Mouse (Mus musculus) MEL (cell line): ENCODE results near the gene Slc35c2. TPM values are rescaled to one million over a fixed set of nuclear protein-coding genes. Genes with fewer than 3 reads are reported as not detected.

Experiments
- DNase-seq: peaks from one replicate; pipeline ENCODE4 v3.0.0; 2011; ENCODE audit warnings: low read depth, low spot score
- H3K27ac ChIP-seq: 2 replicates; pipeline ENCODE4 v1.5.1; 2012; ENCODE audit warnings: low read depth, mild to moderate bottlenecking, control low read depth, low read length, moderate library complexity; ENCODE audit not compliant: control insufficient read depth
- H3K27me3 ChIP-seq, 2 experiments: fragments of 150-350 bp in 1 of 2; sonication (generic) in 1 of 2; 2 replicates each; pipeline ENCODE4 v1.6.1; 2012; ENCODE audit warnings: low read length in 2 of 2, mild to moderate bottlenecking in 2 of 2, improper control_type of control experiment in 1 of 2, moderate library complexity in 1 of 2; ENCODE audit not compliant: insufficient read depth in 2 of 2, control insufficient read depth in 1 of 2
- H3K36me3 ChIP-seq, 2 experiments: 2 replicates each; pipeline ENCODE4 v1.6.1; 2012 to 2014; ENCODE audit warnings: low read length in 2 of 2, improper control_type of control experiment in 1 of 2, inconsistent platforms in 1 of 2, mild to moderate bottlenecking in 1 of 2; ENCODE audit not compliant: insufficient read depth in 2 of 2, control insufficient read depth in 1 of 2
- H3K4me1 ChIP-seq, 2 experiments: fragments of 150-350 bp in 1 of 2; sonication (generic) in 1 of 2; 2 replicates each; pipeline ENCODE4 v1.6.1; 2012; ENCODE audit warnings: low read length in 2 of 2, improper control_type of control experiment in 1 of 2, mild to moderate bottlenecking in 1 of 2; ENCODE audit not compliant: insufficient read depth in 2 of 2, control insufficient read depth in 1 of 2
- H3K4me3 ChIP-seq, 2 experiments: fragments of 150-350 bp in 1 of 2; sonication (generic) in 1 of 2; 2 replicates each; pipeline ENCODE4 v1.5.1; 2012; ENCODE audit warnings: low read depth in 2 of 2, low read length in 2 of 2, mild to moderate bottlenecking in 2 of 2, moderate library complexity in 2 of 2, control low read depth in 1 of 2, improper control_type of control experiment in 1 of 2; ENCODE audit not compliant: control insufficient read depth in 1 of 2, insufficient read depth in 1 of 2
- H3K79me2 ChIP-seq: 2 replicates; pipeline ENCODE4 v1.6.1; 2012; ENCODE audit warnings: mild to moderate bottlenecking, low read length, moderate library complexity; ENCODE audit not compliant: control insufficient read depth, poor library complexity, insufficient read depth
- H3K9ac ChIP-seq: 2 replicates; pipeline ENCODE4 v1.6.1; 2012; ENCODE audit warnings: low read depth, mild to moderate bottlenecking, control low read depth, low read length, moderate library complexity; ENCODE audit not compliant: control insufficient read depth, poor library complexity, severe bottlenecking
- H3K9me3 ChIP-seq: fragments of 150-350 bp; sonication (generic); replicated peaks from 2 replicates; pipeline ENCODE4 v1.6.1; 2012; ENCODE audit warnings: mild to moderate bottlenecking, low read length, improper control_type of control experiment, moderate library complexity; ENCODE audit not compliant: insufficient read depth
- BHLHE40 ChIP-seq: IDR thresholded peaks from 2 replicates; pipeline ENCODE4 v1.6.1; 2012; ENCODE audit warnings: low read depth, mild to moderate bottlenecking, inconsistent platforms, low read length, improper control_type of control experiment, borderline replicate concordance
- CHD1 ChIP-seq: IDR thresholded peaks from 2 replicates; pipeline ENCODE4 v1.6.1; 2012; ENCODE audit warnings: low read depth, mild to moderate bottlenecking, inconsistent platforms, low read length, improper control_type of control experiment
- CTCF ChIP-seq, 3 experiments: IDR thresholded peaks in 2 of 3; conservative IDR thresholded peaks in 1 of 3; 2 replicates each; pipeline ENCODE4 v1.5.1; 2011 to 2012; ENCODE audit warnings: low read length in 3 of 3, low read depth in 2 of 3, mild to moderate bottlenecking in 2 of 3, improper control_type of control experiment in 1 of 3, inconsistent platforms in 1 of 3, mixed read lengths in 1 of 3, moderate library complexity in 1 of 3; ENCODE audit not compliant: control insufficient read depth in 1 of 3, insufficient read depth in 1 of 3, poor library complexity in 1 of 3, severe bottlenecking in 1 of 3
- ELF1 ChIP-seq: IDR thresholded peaks from 2 replicates; pipeline ENCODE4 v1.6.1; 2014; ENCODE audit warnings: low read depth, mild to moderate bottlenecking, inconsistent platforms, low read length, improper control_type of control experiment, moderate library complexity
- EP300 ChIP-seq, 2 experiments: IDR thresholded peaks; 2 replicates each; pipeline ENCODE4 v1.6.1; 2011; ENCODE audit warnings: improper control_type of control experiment in 2 of 2, low read length in 2 of 2, low read depth in 1 of 2, mild to moderate bottlenecking in 1 of 2
- ETS1 ChIP-seq: IDR thresholded peaks from 2 replicates; pipeline ENCODE4 v1.6.1; 2012; ENCODE audit warnings: low read depth, mild to moderate bottlenecking, inconsistent platforms, low read length, improper control_type of control experiment, moderate library complexity
- GATA1 ChIP-seq: IDR thresholded peaks from 2 replicates; pipeline ENCODE4 v1.6.1; 2011; ENCODE audit warnings: low read depth, low read length, improper control_type of control experiment
- JUND ChIP-seq: IDR thresholded peaks from 2 replicates; pipeline ENCODE4 v1.6.1; 2011; ENCODE audit warnings: low read depth, mild to moderate bottlenecking, improper control_type of control experiment, low read length
- KAT2A ChIP-seq: conservative IDR thresholded peaks from 2 replicates; pipeline ENCODE4 v1.6.1; 2012; ENCODE audit warnings: low read depth, low read length, improper control_type of control experiment, inconsistent platforms
- MAFK ChIP-seq: IDR thresholded peaks from 2 replicates; pipeline ENCODE4 v1.6.1; 2011; ENCODE audit warnings: low read depth, mild to moderate bottlenecking, low read length, improper control_type of control experiment, borderline replicate concordance
- MAZ ChIP-seq: IDR thresholded peaks from 2 replicates; pipeline ENCODE4 v1.6.1; 2012; ENCODE audit warnings: low read depth, mild to moderate bottlenecking, inconsistent platforms, low read length, improper control_type of control experiment
- MYB ChIP-seq: IDR thresholded peaks from 2 replicates; pipeline ENCODE4 v1.6.1; 2011; ENCODE audit warnings: mild to moderate bottlenecking, low read depth, low read length, improper control_type of control experiment
- MYC ChIP-seq: IDR thresholded peaks from 2 replicates; pipeline ENCODE4 v1.6.1; 2011; ENCODE audit warnings: low read depth, mild to moderate bottlenecking, low read length, improper control_type of control experiment, moderate library complexity
- NELFE ChIP-seq: IDR thresholded peaks from 2 replicates; pipeline ENCODE4 v1.6.1; 2011; ENCODE audit warnings: low read depth, low read length, improper control_type of control experiment
- NRF1 ChIP-seq: IDR thresholded peaks from 2 replicates; pipeline ENCODE4 v1.6.1; 2014; ENCODE audit warnings: low read depth, mild to moderate bottlenecking, inconsistent platforms, low read length, improper control_type of control experiment, moderate library complexity; ENCODE audit not compliant: poor library complexity, insufficient read depth, severe bottlenecking
- POLR2A ChIP-seq, 2 experiments: IDR thresholded peaks; 2 replicates each; pipeline ENCODE4 v1.6.1; 2011 to 2012; ENCODE audit warnings: low read length in 2 of 2, mild to moderate bottlenecking in 2 of 2, control low read depth in 1 of 2, improper control_type of control experiment in 1 of 2, low read depth in 1 of 2, moderate library complexity in 1 of 2; ENCODE audit not compliant: control insufficient read depth in 1 of 2, insufficient read depth in 1 of 2, poor library complexity in 1 of 2
- RAD21 ChIP-seq: IDR thresholded peaks from 2 replicates; pipeline ENCODE4 v1.6.1; 2011; ENCODE audit warnings: mild to moderate bottlenecking, low read depth, low read length, improper control_type of control experiment
- RCOR1 ChIP-seq: IDR thresholded peaks from 2 replicates; pipeline ENCODE4 v1.6.1; 2012; ENCODE audit warnings: low read depth, mild to moderate bottlenecking, inconsistent platforms, low read length, improper control_type of control experiment
- SIN3A ChIP-seq: IDR thresholded peaks from 2 replicates; pipeline ENCODE4 v1.6.1; 2012; ENCODE audit warnings: low read length, improper control_type of control experiment, inconsistent platforms
- SMC3 ChIP-seq: IDR thresholded peaks from 2 replicates; pipeline ENCODE4 v1.6.1; 2011; ENCODE audit warnings: low read depth, low read length, improper control_type of control experiment
- TAL1 ChIP-seq: IDR thresholded peaks from 2 replicates; pipeline ENCODE4 v1.6.1; 2012; ENCODE audit warnings: mild to moderate bottlenecking, inconsistent platforms, low read length, moderate library complexity, mixed read lengths
- TCF12 ChIP-seq: IDR thresholded peaks from 2 replicates; pipeline ENCODE4 v1.6.1; 2014; ENCODE audit warnings: low read depth, mild to moderate bottlenecking, inconsistent platforms, low read length, improper control_type of control experiment, moderate library complexity
- USF1 ChIP-seq: IDR thresholded peaks from 2 replicates; pipeline ENCODE4 v1.6.1; 2014; ENCODE audit warnings: low read depth, mild to moderate bottlenecking, inconsistent platforms, low read length, improper control_type of control experiment, moderate library complexity
- USF2 ChIP-seq, 2 experiments: IDR thresholded peaks; 2 replicates each; pipeline ENCODE4 v1.6.1; 2011 to 2012; ENCODE audit warnings: improper control_type of control experiment in 2 of 2, low read length in 2 of 2, borderline replicate concordance in 1 of 2, inconsistent platforms in 1 of 2, low read depth in 1 of 2, mild to moderate bottlenecking in 1 of 2; ENCODE audit not compliant: insufficient read depth in 1 of 2
- ZKSCAN1 ChIP-seq: IDR thresholded peaks from 2 replicates; pipeline ENCODE4 v1.6.1; 2012; ENCODE audit warnings: low read depth, mild to moderate bottlenecking, inconsistent platforms, low read length, improper control_type of control experiment, moderate library complexity
- ZMIZ1 ChIP-seq: IDR thresholded peaks from 2 replicates; pipeline ENCODE4 v1.6.1; 2012; ENCODE audit warnings: low read depth, mild to moderate bottlenecking, inconsistent platforms, low read length, improper control_type of control experiment, moderate library complexity
- ZNF384 ChIP-seq: IDR thresholded peaks from 2 replicates; pipeline ENCODE4 v1.6.1; 2012; ENCODE audit warnings: low read depth, mild to moderate bottlenecking, inconsistent platforms, low read length, improper control_type of control experiment
- polyA plus RNA-seq, 2 experiments: library from polyadenylated mRNA; stranded (reverse) in 1 of 2; unstranded in 1 of 2; fragments of >175 nt in 1 of 2; fragments of >200 nt in 1 of 2; gene quantifications; 2 replicates each; pipeline versions ENCODE4 v1.2.1 to v1.2.4; 2012; ENCODE audit warnings: low replicate concordance in 2 of 2, low read depth in 1 of 2; ENCODE audit not compliant: insufficient read length in 2 of 2, insufficient read depth in 1 of 2, missing spikeins in 1 of 2
- total RNA-seq: library from RNA; depleted of rRNA; stranded (reverse); fragments of 300-350 nt; gene quantifications from 2 replicates; pipeline ENCODE4 v1.2.3, GENCODE M21; 2012

Slc35c2 gene
- total and polyA plus RNA-seq, 3 experiments, result 64.9 to 121 TPM; not detected in 1

DNA sequence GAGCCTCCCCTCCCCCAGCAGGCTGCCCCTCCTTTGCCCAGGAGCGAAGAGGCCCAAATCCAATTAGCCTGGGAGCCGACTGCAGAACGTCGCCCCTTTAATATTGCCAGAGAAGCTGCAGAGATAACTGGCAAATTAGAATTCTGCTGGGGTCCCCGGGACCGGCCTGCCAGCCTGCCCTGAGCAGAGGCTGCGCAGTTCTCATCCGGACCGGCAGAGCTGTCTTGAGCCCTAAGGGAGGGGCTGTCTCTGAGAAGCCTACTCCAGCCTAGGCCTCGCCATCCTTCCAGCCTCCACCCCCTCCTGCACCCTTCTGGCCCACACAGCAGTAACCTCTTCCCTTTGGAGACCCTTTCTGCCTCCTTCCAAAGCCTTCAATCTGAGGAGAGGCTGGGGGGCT, 33.8 kb downstream of the Slc35c2 start:
- no peak for TF ChIP-seq MAFK
- no peak for TF ChIP-seq NRF1
- TF ChIP-seq JUND, result no peak
- no peak for TF ChIP-seq POLR2A (IDR thresholded peaks at IDR 0.05; ENCODE audit: control insufficient read depth in 1 of 2, insufficient read depth in 1 of 2, low read depth in 1 of 2, low read length in 2 of 2, poor library complexity in 1 of 2)
- no peak for TF ChIP-seq MYB
- TF ChIP-seq NELFE, result no peak
- TF ChIP-seq SMC3, result no peak
- no peaks in the 10 kb centered on the region for H3K9me3 ChIP-seq
- H3K79me2 ChIP-seq, result no peaks in the 10 kb centered on the region
- no peaks in the 10 kb centered on the region for H3K27me3 ChIP-seq
- DNase-seq, result no peak
- peaks cover 0 to 5% of the 10 kb centered on the region in 2 experiments; a peak in 2 of 4 replicates for H3K36me3 ChIP-seq
- no peak overlapping the region for H3K4me3 ChIP-seq
- H3K4me1 ChIP-seq, result peaks cover 0 to 16% of the 10 kb centered on the region in 2 experiments; a peak in 2 of 4 replicates
- no peak overlapping the region for H3K27ac ChIP-seq
- no peak overlapping the region for H3K9ac ChIP-seq

DNA sequence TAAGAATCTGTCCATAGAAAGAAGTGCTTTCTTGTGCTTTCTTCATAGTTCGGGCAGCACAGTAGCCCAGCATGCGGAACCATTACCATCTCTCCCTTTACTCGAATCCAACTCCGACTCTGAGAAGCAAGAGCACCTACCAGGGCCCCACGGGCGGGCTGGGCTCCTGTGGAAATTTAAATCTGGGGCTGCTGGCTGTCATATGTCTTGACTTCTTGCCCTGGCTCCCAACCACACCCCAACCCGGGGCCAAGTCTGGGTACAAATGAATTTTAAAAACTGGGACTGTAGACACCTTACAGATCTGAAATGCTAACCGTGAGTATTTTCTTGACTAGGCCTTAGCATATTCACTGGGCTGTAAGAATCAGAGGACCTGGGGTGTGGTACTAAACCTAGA, 34.4 kb downstream of the Slc35c2 start:
- no peaks in the 10 kb centered on the region for H3K9me3 ChIP-seq
- H3K9ac ChIP-seq, result no peak overlapping the region

DNA sequence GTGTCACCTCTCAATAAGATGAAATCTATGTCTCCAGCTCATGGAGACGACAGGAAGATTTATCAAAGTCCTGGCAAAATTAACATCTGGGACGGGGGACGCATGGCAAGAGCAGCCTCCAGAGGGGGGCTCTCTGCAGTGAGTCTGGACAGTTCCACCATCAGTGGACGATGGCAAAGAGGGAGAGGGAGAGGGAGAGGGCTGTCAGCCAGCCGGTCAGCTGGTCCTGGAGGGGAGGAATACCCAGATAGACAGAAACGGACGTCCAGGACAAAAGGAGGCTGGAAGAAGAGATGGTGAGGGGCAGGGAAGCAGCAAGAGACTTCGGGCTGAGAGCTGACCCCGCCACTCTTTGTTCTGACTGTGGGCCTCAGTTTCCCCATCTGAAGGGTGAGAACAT, 34.9 kb downstream of the Slc35c2 start:
- Histone ChIP-seq H3K4me3 (no peak overlapping the region), H3K27me3 (no peaks in the 10 kb centered on the region), H3K9ac (no peak overlapping the region), H3K4me1 (peaks cover 0 to 16% of the 10 kb centered on the region in 2 experiments; a peak in 2 of 4 replicates), H3K36me3 (peaks cover 0 to 5% of the 10 kb centered on the region in 2 experiments; a peak in 2 of 4 replicates), H3K9me3 (no peaks in the 10 kb centered on the region), H3K27ac (no peak overlapping the region), H3K79me2 (no peaks in the 10 kb centered on the region)
- no peak for DNase-seq
- TF ChIP-seq ZKSCAN1 (no peak), MAZ (no peak), EP300 (IDR thresholded peaks at IDR 0.05; ENCODE audit: low read depth in 1 of 2, low read length in 2 of 2) (no peak), GATA1 (no peak), USF2 (IDR thresholded peaks at IDR 0.05; ENCODE audit: borderline replicate concordance in 1 of 2, insufficient read depth in 1 of 2, low read depth in 1 of 2, low read length in 2 of 2) (no peak), KAT2A (no peak), CHD1 (no peak), TCF12 (no peak), ZNF384 (no peak), NRF1 (no peak), RAD21 (no peak), JUND (no peak), CTCF (IDR thresholded peaks at IDR 0.05 in 2 of 3, conservative IDR thresholded peaks at IDR 0.05 in 1 of 3; ENCODE audit: control insufficient read depth in 1 of 3, insufficient read depth in 1 of 3, low read depth in 2 of 3, low read length in 3 of 3, poor library complexity in 1 of 3, severe bottlenecking in 1 of 3) (no peak), NELFE (no peak), RCOR1 (no peak), TAL1 (no peak)

More for the DNA sequence above, 34.4 kb downstream of the Slc35c2 start:
- peaks cover 0 to 16% of the 10 kb centered on the region in 2 experiments; a peak in 2 of 4 replicates for H3K4me1 ChIP-seq
- no peak for DNase-seq
- TF ChIP-seq GATA1, result no peak
- TF ChIP-seq BHLHE40, result no peak
- TF ChIP-seq SIN3A, result no peak
- no peak for TF ChIP-seq ETS1
- TF ChIP-seq NELFE, result no peak
- no peak for TF ChIP-seq ZMIZ1
- no peak for TF ChIP-seq NRF1
- no peak for TF ChIP-seq USF1
- TF ChIP-seq POLR2A (IDR thresholded peaks at IDR 0.05; ENCODE audit: control insufficient read depth in 1 of 2, insufficient read depth in 1 of 2, low read depth in 1 of 2, low read length in 2 of 2, poor library complexity in 1 of 2), result no peak
- no peak for TF ChIP-seq USF2 (IDR thresholded peaks at IDR 0.05; ENCODE audit: borderline replicate concordance in 1 of 2, insufficient read depth in 1 of 2, low read depth in 1 of 2, low read length in 2 of 2)
- TF ChIP-seq TAL1, result no peak
- no peak for TF ChIP-seq MAFK
- no peak for TF ChIP-seq ZKSCAN1
- no peak for TF ChIP-seq ELF1
- no peak for TF ChIP-seq MYC
- TF ChIP-seq, all 39 proteins: peak for 0
- H3K4me3 ChIP-seq, result no peak overlapping the region
- no peak overlapping the region for H3K27ac ChIP-seq
- no peaks in the 10 kb centered on the region for H3K79me2 ChIP-seq
- peaks cover 0 to 5% of the 10 kb centered on the region in 2 experiments; a peak in 2 of 4 replicates for H3K36me3 ChIP-seq
- H3K27me3 ChIP-seq, result no peaks in the 10 kb centered on the region
